Mouse (Mus musculus) stomach, embryonic 16.5 days (tissue): Measurements from ENCODE around the gene Cavin4. TPM values are rescaled to one million over a fixed set of nuclear protein-coding genes. Genes with fewer than 3 reads are reported as not detected.

Experiments
- ATAC-seq: fragments of 200-750 bp; cut with Nextera tagmentation; 2 replicates; pipeline ENCODE4 v1.8.0; 2017; ENCODE audit warnings: moderate number of reproducible peaks, moderate TSS enrichment; ENCODE audit not compliant: insufficient read depth, low FRiP score
- H3K27ac ChIP-seq: fragments of 300-500 bp; sonication (generic); 2 replicates; pipeline ENCODE4 v1.5.1; 2014; ENCODE audit warnings: low read length
- H3K27me3 ChIP-seq: fragments of 300-500 bp; sonication (generic); 2 replicates; pipeline ENCODE4 v1.6.1; 2014; ENCODE audit warnings: low read length, control low read depth, mixed read lengths; ENCODE audit not compliant: control insufficient read depth, insufficient read depth
- H3K36me3 ChIP-seq: fragments of 300-500 bp; sonication (generic); 2 replicates; pipeline ENCODE4 v1.6.1; 2014; ENCODE audit warnings: low read length; ENCODE audit not compliant: control insufficient read depth, insufficient read depth
- H3K4me1 ChIP-seq: fragments of 300-500 bp; sonication (generic); 2 replicates; pipeline ENCODE4 v1.6.1; 2014; ENCODE audit warnings: low read length, control low read depth, mixed read lengths; ENCODE audit not compliant: control insufficient read depth, insufficient read depth
- H3K4me2 ChIP-seq: fragments of 300-500 bp; sonication (generic); 2 replicates; pipeline ENCODE4 v1.6.1; 2014; ENCODE audit warnings: low read depth, low read length, mixed read lengths
- H3K4me3 ChIP-seq: fragments of 300-500 bp; sonication (generic); replicated peaks from 2 replicates; pipeline ENCODE4 v1.5.1; 2014; ENCODE audit warnings: mild to moderate bottlenecking, low read length
- H3K9ac ChIP-seq: fragments of 300-500 bp; sonication (generic); 2 replicates; pipeline ENCODE4 v1.6.1; 2014; ENCODE audit warnings: low read length
- H3K9me3 ChIP-seq: fragments of 300-500 bp; sonication (generic); replicated peaks from 2 replicates; pipeline ENCODE4 v1.6.1; 2016; ENCODE audit warnings: low read length, control low read depth; ENCODE audit not compliant: control insufficient read depth
- WGBS: fragments of 180-500 bp; shearing (Covaris S2); extraction: QIAGEN DNeasy Blood & Tissue Kit; methylation state at CpG from one replicate; pipeline ENCODE4 v1.1.7; 2014; 5-methylcytosine and 5-hydroxymethylcytosine counted together
- polyA plus RNA-seq: library from polyadenylated mRNA; unstranded; fragments of >200 nt; fragmentation: Nextera tagmentation; extraction: Ambion mirVana; gene quantifications from 2 replicates; pipeline ENCODE4 v1.2.1, GENCODE M21; 2015

Cavin4 gene
- polyA plus RNA-seq, 1 experiment from 2014 or later: 8.9 TPM

GRCm38 (mm10) chr4:48633529-48633928 is 29.8 kb upstream of the Cavin4 start:
- no peak for ATAC-seq
- no peak overlapping the region for H3K27ac ChIP-seq
- H3K4me1 ChIP-seq: no peaks in the 10 kb centered on the region
- H3K4me2 ChIP-seq: no peak overlapping the region
- no peak overlapping the region for H3K4me3 ChIP-seq
- 0 out of 2 replicates have a peak, but pooled peaks cover 8% of the 10 kb centered on the region for H3K36me3 ChIP-seq
- no peaks in the 10 kb centered on the region for H3K9me3 ChIP-seq
- WGBS: 61% methylated on average over 6 of the region's 6 CpGs
- no peaks in the 10 kb centered on the region for H3K27me3 ChIP-seq
- H3K9ac ChIP-seq: no peak overlapping the region

GRCm38 (mm10) chr4:48634058-48634457 is 29.3 kb upstream of the Cavin4 start:
- no peaks in the 10 kb centered on the region for H3K9me3 ChIP-seq
- WGBS: 59% methylated on average over 2 of the region's 2 CpGs
- no peak overlapping the region for H3K4me3 ChIP-seq
- H3K27me3 ChIP-seq: no peaks in the 10 kb centered on the region
- H3K9ac ChIP-seq: no peak overlapping the region
- H3K27ac ChIP-seq: no peak overlapping the region
- no peak overlapping the region for H3K4me2 ChIP-seq
- H3K36me3 ChIP-seq: 0 out of 2 replicates have a peak, but pooled peaks cover 8% of the 10 kb centered on the region
- no peaks in the 10 kb centered on the region for H3K4me1 ChIP-seq
- no peak for ATAC-seq

GRCm38 (mm10) chr4:48636831-48637230 is 26.5 kb upstream of the Cavin4 start:
- Histone ChIP-seq H3K27ac (no peak overlapping the region), H3K9me3 (no peaks in the 10 kb centered on the region), H3K4me1 (no peaks in the 10 kb centered on the region), H3K4me3 (no peak overlapping the region), H3K9ac (no peak overlapping the region), H3K36me3 (0 out of 2 replicates have a peak, but pooled peaks cover 5% of the 10 kb centered on the region), H3K4me2 (no peak overlapping the region), H3K27me3 (no peaks in the 10 kb centered on the region)
- no peak for ATAC-seq
- WGBS: 84% methylated on average over 13 of the region's 13 CpGs

- Histone ChIP-seq H3K27ac (no peak overlapping the region), H3K27me3 (no peaks in the 10 kb centered on the region), H3K4me1 (no peaks in the 10 kb centered on the region), H3K36me3 (0 out of 2 replicates have a peak, but pooled peaks cover 5% of the 10 kb centered on the region), H3K9ac (no peak overlapping the region), H3K4me2 (no peak overlapping the region), H3K4me3 (no peak overlapping the region), H3K9me3 (no peaks in the 10 kb centered on the region)
- 62% methylated on average over 10 of the region's 10 CpGs for WGBS
- no peak for ATAC-seq
These were observed 25.2 kb upstream of the Cavin4 start for GRCm38 (mm10) chr4:48638132-48638531.

- Histone ChIP-seq H3K9ac (no peak overlapping the region), H3K4me1 (no peaks in the 10 kb centered on the region), H3K27ac (no peak overlapping the region), H3K4me3 (no peak overlapping the region), H3K4me2 (no peak overlapping the region), H3K9me3 (no peaks in the 10 kb centered on the region), H3K27me3 (no peaks in the 10 kb centered on the region), H3K36me3 (0 out of 2 replicates have a peak, but pooled peaks cover 5% of the 10 kb centered on the region)
- 95% methylated on average over 17 of the region's 17 CpGs for WGBS
- no peak for ATAC-seq
These were observed 23.8 kb upstream of the Cavin4 start for GRCm38 (mm10) chr4:48639503-48639902.

- no peak overlapping the region for H3K4me3 ChIP-seq
- WGBS: 88% methylated on average over 6 of the region's 6 CpGs
- no peak overlapping the region for H3K9ac ChIP-seq
- H3K27me3 ChIP-seq: no peaks in the 10 kb centered on the region
- no peaks in the 10 kb centered on the region for H3K4me1 ChIP-seq
- no peaks in the 10 kb centered on the region for H3K9me3 ChIP-seq
- no peak for ATAC-seq
- H3K36me3 ChIP-seq: peaks cover 8% of the 10 kb centered on the region; the same call in 1 of the 2 replicates
- no peak overlapping the region for H3K4me2 ChIP-seq
- no peak overlapping the region for H3K27ac ChIP-seq
These were observed 19.5 kb upstream of the Cavin4 start for GRCm38 (mm10) chr4:48643801-48644200.

- H3K4me3 ChIP-seq: no peak overlapping the region
- ATAC-seq: no peak
- WGBS: 93% methylated on average over 5 of the region's 5 CpGs
These were observed 17.2 kb upstream of the Cavin4 start for GRCm38 (mm10) chr4:48646143-48646542.

GRCm38 (mm10) chr4:48650617-48651360 is 12.5 kb upstream of the Cavin4 start:
- H3K36me3 ChIP-seq: peaks cover 8% of the 10 kb centered on the region; the same call in 1 of the 2 replicates
- H3K9me3 ChIP-seq: no peaks in the 10 kb centered on the region
- H3K27me3 ChIP-seq: no peaks in the 10 kb centered on the region
- H3K4me2 ChIP-seq: no peak overlapping the region
- no peak for ATAC-seq
- no peak overlapping the region for H3K4me3 ChIP-seq
- 89% methylated on average over 10 of the region's 10 CpGs for WGBS
- H3K4me1 ChIP-seq: no peaks in the 10 kb centered on the region
- H3K27ac ChIP-seq: no peak overlapping the region
- H3K9ac ChIP-seq: no peak overlapping the region

More at GRCm38 (mm10) chr4:48646143-48646542, 17.2 kb upstream of the Cavin4 start:
- H3K27ac ChIP-seq: no peak overlapping the region
- no peaks in the 10 kb centered on the region for H3K4me1 ChIP-seq
- no peak overlapping the region for H3K9ac ChIP-seq
- H3K9me3 ChIP-seq: no peaks in the 10 kb centered on the region
- H3K27me3 ChIP-seq: no peaks in the 10 kb centered on the region
- H3K4me2 ChIP-seq: no peak overlapping the region
- H3K36me3 ChIP-seq: peaks cover 8% of the 10 kb centered on the region; the same call in 1 of the 2 replicates

GRCm38 (mm10) chr4:48654118-48654517 is 9.2 kb upstream of the Cavin4 start:
- Histone ChIP-seq H3K9ac (no peak overlapping the region), H3K27ac (no peak overlapping the region), H3K36me3 (no peaks in the 10 kb centered on the region), H3K4me1 (no peaks in the 10 kb centered on the region), H3K27me3 (no peaks in the 10 kb centered on the region), H3K9me3 (no peaks in the 10 kb centered on the region), H3K4me3 (no peak overlapping the region), H3K4me2 (no peak overlapping the region)
- WGBS: 85% methylated on average over 4 of the region's 4 CpGs
- ATAC-seq: no peak
